Mouse (Mus musculus) brain, embryonic 14.5 days (tissue): ENCODE data around the gene S100a5.

Source experiments
- CTCF ChIP-seq: fragments of 200-500 bp; IDR thresholded peaks from 2 replicates; pipeline ENCODE4 v1.5.1; 2012; ENCODE audit warnings: inconsistent platforms, mild to moderate bottlenecking, moderate library complexity, borderline replicate concordance; ENCODE audit not compliant: insufficient read depth, insufficient read length; ENCODE audit errors: extremely low read depth
- POLR2A ChIP-seq: fragments of 200-500 bp; IDR thresholded peaks from 2 replicates; pipeline ENCODE4 v1.6.1; 2012; ENCODE audit warnings: mild to moderate bottlenecking, inconsistent platforms, borderline replicate concordance; ENCODE audit not compliant: poor library complexity, insufficient read depth, insufficient read length, severe bottlenecking; ENCODE audit errors: extremely low read depth

DNA sequence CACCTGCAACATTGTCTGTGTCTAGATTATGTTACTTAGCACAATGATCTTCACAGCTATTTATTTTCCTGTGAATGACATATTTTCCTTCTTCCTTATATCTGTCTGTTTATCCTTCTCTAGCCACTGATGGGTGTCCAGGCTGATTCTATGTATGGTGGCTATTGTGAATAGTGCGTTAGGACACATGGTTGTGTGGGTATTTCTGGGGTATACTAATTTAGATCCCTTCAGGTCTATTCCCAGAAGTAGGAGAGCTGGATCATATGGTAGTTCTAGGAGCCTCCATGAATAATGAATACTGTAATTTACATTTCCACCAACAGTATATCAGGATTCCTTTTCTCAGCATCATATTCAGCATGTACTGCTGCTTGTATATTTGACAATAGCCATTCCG, 41.5 kb downstream of the S100a5 start:
- no peak for TF ChIP-seq CTCF
- no peak for TF ChIP-seq POLR2A
